In genomic region chr1:85896781-85897700, GRCm38 (mm10) we compare ENCODE assay signal across 8 mouse cellular contexts. TPM values are rescaled to one million over a fixed set of nuclear protein-coding genes. Genes with fewer than 3 reads are reported as not detected.
DNase-seq lines count a peak whose midpoint lies in the region; ATAC-seq and TF ChIP-seq lines count a peak whose summit lies in the region.

No protein-coding gene starts in this region.

- H3K79me2 ChIP-seq in CH12.LX (replicated peaks; ENCODE audit: control insufficient read depth, extremely low read depth, insufficient read depth, poor library complexity, severe bottlenecking), result peaks cover 50% of the 10 kb centered on the region

- 72% methylated on average over 12 of the region's 12 CpGs for WGBS in forebrain, embryonic 13.5 days
- 65% methylated on average over 12 of the region's 12 CpGs for WGBS in limb, embryonic 13.5 days
- WGBS in midbrain, postnatal 0 days, result 47% methylated on average over 12 of the region's 12 CpGs

- peak overlapping the region; percentile 86 for H3K9ac ChIP-seq in CH12.LX (ENCODE audit: insufficient read depth, low read depth)
- peak overlapping the region; percentile 51 for H3K9ac ChIP-seq in forebrain, embryonic 13.5 days
- peak overlapping the region; percentile 39 for H3K9ac ChIP-seq in limb, embryonic 13.5 days
- peak overlapping the region; percentile 34; the same call in 1 of the 2 replicates for H3K9ac ChIP-seq in midbrain, postnatal 0 days (replicated peaks; ENCODE audit: low read length, poor library complexity, severe bottlenecking)

- TF ChIP-seq CTCF in CH12.LX (conservative IDR thresholded peaks at IDR 0.05 in 1 of 2, IDR thresholded peaks at IDR 0.05 in 1 of 2; ENCODE audit: low read depth in 2 of 2, low read length in 2 of 2), result no peak
- TF ChIP-seq CTCF in midbrain, postnatal 0 days (IDR thresholded peaks at IDR 0.05), result no peak

- peak; percentile 11; the same call in 1 of the 2 replicates for TF ChIP-seq EP300 in CH12.LX (IDR thresholded peaks at IDR 0.05; ENCODE audit: low read length)

- peaks cover 23 to 60% of the 10 kb centered on the region in 2 experiments for H3K4me1 ChIP-seq in CH12.LX (ENCODE audit: control insufficient read depth in 1 of 2, insufficient read depth in 2 of 2)
- H3K4me1 ChIP-seq in forebrain, embryonic 13.5 days, result peaks cover 76% of the 10 kb centered on the region
- peaks cover 72% of the 10 kb centered on the region for H3K4me1 ChIP-seq in limb, embryonic 13.5 days
- H3K4me1 ChIP-seq in midbrain, postnatal 0 days (ENCODE audit: insufficient read depth, low read length), result peaks cover 55% of the 10 kb centered on the region

- in situ Hi-C loops in CH12.LX (cut with MboI; ENCODE audit: low pct_ligation_motif_present, low pct_unique_long_range_greater_than_20kb, low sequenced_read_pairs), result no loop called here

- DNase-seq in heart, adult 11 months, result peak; percentile 95
- no peak for DNase-seq in heart, postnatal 36 days
- DNase-seq in CH12.LX (ENCODE audit: extremely low read depth), result peak; percentile 87
- peak; percentile 25 for DNase-seq in midbrain, postnatal 0 days (ENCODE audit: low spot score)
- DNase-seq in c-Kit-positive CD71-positive TER-119-positive erythroid progenitor cells, embryonic 14.5 days (ENCODE audit: low spot score), result no peak
- DNase-seq in spleen, adult 18-20 months, result no peak

- peak overlapping the region; percentile 43 to 83 (median 67) for H3K4me3 ChIP-seq in CH12.LX (replicated peaks in 1 of 3; ENCODE audit: low read depth in 2 of 3, low read length in 2 of 3, poor library complexity in 1 of 3)
- H3K4me3 ChIP-seq in forebrain, embryonic 13.5 days, result peak overlapping the region; percentile 70; the same call in 1 of the 2 replicates
- H3K4me3 ChIP-seq in limb, embryonic 13.5 days, result peak overlapping the region; percentile 2; the same call in 1 of the 2 replicates
- H3K4me3 ChIP-seq in midbrain, postnatal 0 days (ENCODE audit: low read depth, low read length), result peak overlapping the region; percentile 87

- dilution Hi-C loops in CH12.LX (cut with MboI; ENCODE audit: extremely low pct_ligation_motif_present, extremely low pct_unique_long_range_greater_than_20kb, low sequenced_read_pairs), result no loop called here

- peak overlapping the region; percentile 93 for H3K4me2 ChIP-seq in CH12.LX (ENCODE audit: insufficient read depth, low read depth, poor library complexity, severe bottlenecking)
- peak overlapping the region; percentile 89 for H3K4me2 ChIP-seq in forebrain, embryonic 13.5 days
- H3K4me2 ChIP-seq in limb, embryonic 13.5 days (replicated peaks), result peak overlapping the region; percentile 79
- H3K4me2 ChIP-seq in midbrain, postnatal 0 days (ENCODE audit: low read depth, low read length, poor library complexity, severe bottlenecking), result peak overlapping the region; percentile 86

- H3K36me3 ChIP-seq in CH12.LX (replicated peaks in 1 of 2; ENCODE audit: control insufficient read depth in 1 of 2, insufficient read depth in 1 of 2, low read length in 1 of 2), result peaks cover 0 to 20% of the 10 kb centered on the region in 2 experiments
- H3K36me3 ChIP-seq in forebrain, embryonic 13.5 days (ENCODE audit: poor library complexity, severe bottlenecking), result no peaks in the 10 kb centered on the region
- no peaks in the 10 kb centered on the region for H3K36me3 ChIP-seq in limb, embryonic 13.5 days
- H3K36me3 ChIP-seq in midbrain, postnatal 0 days (ENCODE audit: insufficient read depth, low read length), result no peaks in the 10 kb centered on the region

- H3K27me3 ChIP-seq in CH12.LX (replicated peaks), result no peaks in the 10 kb centered on the region
- no peaks in the 10 kb centered on the region for H3K27me3 ChIP-seq in forebrain, embryonic 13.5 days
- no peaks in the 10 kb centered on the region for H3K27me3 ChIP-seq in limb, embryonic 13.5 days
- no peaks in the 10 kb centered on the region for H3K27me3 ChIP-seq in midbrain, postnatal 0 days (ENCODE audit: insufficient read depth, low read length)

- TF ChIP-seq RAD21 in CH12.LX (IDR thresholded peaks at IDR 0.05; ENCODE audit: low read depth, low read length), result no peak

- no peak for ATAC-seq in forebrain, embryonic 13.5 days
- no peak for ATAC-seq in limb, embryonic 13.5 days (ENCODE audit: low FRiP score, low read depth)
- ATAC-seq in midbrain, postnatal 0 days (ENCODE audit: low FRiP score), result no peak

- intact Hi-C loops in heart, postnatal 36 days (cut with DNase I), result loop anchor here (5.0 kb wide), 1 partner anchor 45 kb away; no protein-coding TSS in a partner anchor

- peaks cover 3% of the 10 kb centered on the region for H3K9me3 ChIP-seq in CH12.LX (replicated peaks; ENCODE audit: low read length)
- no peaks in the 10 kb centered on the region for H3K9me3 ChIP-seq in forebrain, embryonic 13.5 days (replicated peaks)
- H3K9me3 ChIP-seq in limb, embryonic 13.5 days, result peaks cover 3% of the 10 kb centered on the region; the same call in 1 of the 2 replicates
- H3K9me3 ChIP-seq in midbrain, postnatal 0 days (ENCODE audit: low read length), result no peaks in the 10 kb centered on the region

- TF ChIP-seq POLR2A in CH12.LX (IDR thresholded peaks at IDR 0.05; ENCODE audit: low read depth, low read length), result peak; percentile 44; the same call in 1 of the 2 replicates

- H3K27ac ChIP-seq in CH12.LX (ENCODE audit: insufficient read depth, low read depth), result peak overlapping the region; percentile 92
- peak overlapping the region; percentile 87 for H3K27ac ChIP-seq in forebrain, embryonic 13.5 days
- H3K27ac ChIP-seq in limb, embryonic 13.5 days, result peak overlapping the region; percentile 39; the same call in 1 of the 2 replicates
- peak overlapping the region; percentile 79; the same call in 1 of the 2 replicates for H3K27ac ChIP-seq in midbrain, postnatal 0 days (ENCODE audit: low read depth, low read length)

TF ChIP-seq in CH12.LX, 34 proteins besides CTCF, POLR2A, EP300 and RAD21:
- TF ChIP-seq E2F4 (IDR thresholded peaks at IDR 0.05; ENCODE audit: insufficient replicate concordance, low read depth, low read length) (no peak), MYC (IDR thresholded peaks at IDR 0.05; ENCODE audit: low read depth, low read length) (peak; percentile 50; the same call in 1 of the 2 replicates), MAFK (IDR thresholded peaks at IDR 0.05; ENCODE audit: insufficient replicate concordance, low read length) (no peak), NRF1 (IDR thresholded peaks at IDR 0.05; ENCODE audit: low read depth, low read length) (no peak), USF1 (IDR thresholded peaks at IDR 0.05; ENCODE audit: low read depth, low read length) (no peak), SMC3 (IDR thresholded peaks at IDR 0.05; ENCODE audit: low read depth, low read length) (no peak), ETS1 (conservative IDR thresholded peaks at IDR 0.05; ENCODE audit: low read depth, low read length) (no peak), ELF1 (IDR thresholded peaks at IDR 0.05; ENCODE audit: low read depth, low read length) (peak; percentile 75), RCOR1 (conservative IDR thresholded peaks at IDR 0.05; ENCODE audit: low read depth, low read length) (no peak), MEF2A (IDR thresholded peaks at IDR 0.05; ENCODE audit: borderline replicate concordance, low read depth, low read length) (0 out of 2 replicates have a peak, but pooled peaks have one; percentile 25), UBTF (IDR thresholded peaks at IDR 0.05; ENCODE audit: low read depth, low read length) (no peak), ZC3H11A (IDR thresholded peaks at IDR 0.05; ENCODE audit: low read depth, low read length) (no peak), PAX5 (IDR thresholded peaks at IDR 0.05; ENCODE audit: low read length) (no peak), CHD2 (IDR thresholded peaks at IDR 0.05; ENCODE audit: low read length) (peak; percentile 27; the same call in 1 of the 2 replicates), MXI1 (IDR thresholded peaks at IDR 0.05; ENCODE audit: low read depth, low read length) (peak; percentile 63), ZNF384 (IDR thresholded peaks at IDR 0.05; ENCODE audit: low read depth, low read length) (no peak), IRF4 (IDR thresholded peaks at IDR 0.05; ENCODE audit: low read depth, low read length) (no peak; the same call in 1 of the 2 replicates), SIN3A (IDR thresholded peaks at IDR 0.05; ENCODE audit: low read length) (peak; percentile 68; the same call in 1 of the 2 replicates), ZMIZ1 (IDR thresholded peaks at IDR 0.05; ENCODE audit: low read depth, low read length) (no peak; the same call in 1 of the 2 replicates), NELFE (IDR thresholded peaks at IDR 0.05; ENCODE audit: low read depth, low read length) (peak; percentile 27; the same call in 1 of the 2 replicates), POLR2AphosphoS2 (IDR thresholded peaks at IDR 0.05; ENCODE audit: low read depth, low read length) (no peak), BHLHE40 (IDR thresholded peaks at IDR 0.05; ENCODE audit: low read depth, low read length) (0 out of 2 replicates have a peak, but pooled peaks have one; percentile 3), HCFC1 (IDR thresholded peaks at IDR 0.05; ENCODE audit: low read depth, low read length) (no peak; the same call in 1 of the 2 replicates), MAZ (IDR thresholded peaks at IDR 0.05; ENCODE audit: low read depth, low read length) (no peak), TCF12 (IDR thresholded peaks at IDR 0.05; ENCODE audit: low read depth, low read length) (peak; percentile 13; the same call in 1 of the 2 replicates), JUND (conservative IDR thresholded peaks at IDR 0.05; ENCODE audit: low read depth, low read length) (no peak)

RNA-seq across cellular contexts. Expression of gene Itm2c, which starts 3.0 kb away (rescaled TPM):
- total RNA-seq in heart, postnatal 36 days (2021), result 10 to 100 TPM; 61.5 to 66.5 TPM
- total RNA-seq in CH12.LX (2012; rRNA removed), result 83.3 and 107 TPM in 2 replicates
- total RNA-seq in CH12.LX (2014; rRNA removed), result 87.9 and 96.2 TPM in 2 replicates
- polyA plus RNA-seq in CH12.LX (2012; ENCODE audit: insufficient read length, low read depth), result 72.1 and 76.6 TPM in 2 replicates
- polyA plus RNA-seq in forebrain, embryonic 13.5 days (2015; fragmentation: Nextera tagmentation; extraction: Ambion mirVana), result 124 and 129 TPM in 2 replicates
- 289 and 290 TPM in 2 replicates for polyA plus RNA-seq in limb, embryonic 13.5 days (2015; fragmentation: Nextera tagmentation; extraction: Ambion mirVana)
- 312 and 376 TPM in 2 replicates for total RNA-seq in midbrain, postnatal 0 days (2014; rRNA removed)
- polyA plus RNA-seq in midbrain, postnatal 0 days (2015; fragmentation: Nextera tagmentation; extraction: Ambion mirVana), result 293 and 297 TPM in 2 replicates

RNA-seq across cellular contexts. Expression of gene 4933407L21Rik, which starts 31.2 kb away (rescaled TPM):
- not detected for total RNA-seq in heart, postnatal 36 days (2021)
- 0.08 and 0.17 TPM in 2 replicates for total RNA-seq in CH12.LX (2012; rRNA removed)
- total RNA-seq in CH12.LX (2014; rRNA removed), result 0.19 and 0.36 TPM in 2 replicates
- polyA plus RNA-seq in CH12.LX (2012; ENCODE audit: insufficient read length, low read depth), result 0.31 and 0.71 TPM in 2 replicates
- polyA plus RNA-seq in forebrain, embryonic 13.5 days (2015; fragmentation: Nextera tagmentation; extraction: Ambion mirVana), result 3.7 and 5.2 TPM in 2 replicates
- polyA plus RNA-seq in limb, embryonic 13.5 days (2015; fragmentation: Nextera tagmentation; extraction: Ambion mirVana), result 0.56 and 0.77 TPM in 2 replicates
- total RNA-seq in midbrain, postnatal 0 days (2014; rRNA removed), result 9.4 and 10.6 TPM in 2 replicates
- polyA plus RNA-seq in midbrain, postnatal 0 days (2015; fragmentation: Nextera tagmentation; extraction: Ambion mirVana), result 8.5 and 10.1 TPM in 2 replicates

Comparison
In these comparisons a context has a peak if more than half of its experiments do, and no peak if none do; other contexts are left out.
1. DNase-seq: peak in heart, adult 11 months (single experiment), CH12.LX (single experiment) and midbrain, postnatal 0 days (single experiment); none in heart, postnatal 36 days (0 of 2), c-Kit-positive CD71-positive TER-119-positive erythroid progenitor cells, embryonic 14.5 days (single experiment) and spleen, adult 18-20 months (0 of 2).
2. H3K27ac ChIP-seq: peak in every context shown above with its lines; median percentile 92 in CH12.LX; 87 in forebrain, embryonic 13.5 days; 79 in midbrain, postnatal 0 days; 39 in limb, embryonic 13.5 days.
3. H3K4me3 ChIP-seq: peak in every context shown above with its lines; median percentile 87 in midbrain, postnatal 0 days; 70 in forebrain, embryonic 13.5 days; 67 in CH12.LX; 2 in limb, embryonic 13.5 days.
4. H3K9ac ChIP-seq: peak in every context shown above with its lines; median percentile 86 in CH12.LX; 51 in forebrain, embryonic 13.5 days; 39 in limb, embryonic 13.5 days; 34 in midbrain, postnatal 0 days.
5. Peak in every context shown above with its lines, with median percentiles within 50 percentile points of each other: H3K4me2 ChIP-seq.